Mouse (Mus musculus): ENCODE results near the gene Adamts8. TPM values are rescaled to one million over a fixed set of nuclear protein-coding genes. Genes with fewer than 3 reads are reported as not detected.

The Adamts8 gene
- total RNA-seq, 1 experiment from 2014 or later = not detected

DNA sequence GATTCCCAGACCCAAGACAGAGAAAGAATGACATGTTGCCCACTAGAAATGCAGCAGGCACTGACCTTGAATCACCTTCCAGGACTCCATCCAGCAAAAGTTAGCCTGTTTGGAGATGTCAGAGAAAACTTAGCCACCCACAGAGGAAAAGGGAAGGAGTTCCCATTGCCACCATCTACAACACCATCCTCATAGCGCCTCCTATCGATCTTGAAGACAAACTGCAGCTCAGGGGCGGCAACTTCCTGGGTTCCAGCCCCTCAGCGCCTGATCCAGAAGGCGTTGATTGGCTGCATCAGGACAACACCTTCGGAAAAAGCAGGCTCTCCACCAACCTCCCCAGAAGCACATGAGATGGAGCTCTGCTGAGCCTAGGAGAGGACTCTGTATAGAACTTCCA lies 21.6 kb upstream of the Adamts8 start:
- no peak for ATAC-seq (replicated peaks; ENCODE audit: insufficient number of reproducible peaks, low FRiP score, low TSS enrichment, poor library complexity, severe bottlenecking)

DNA sequence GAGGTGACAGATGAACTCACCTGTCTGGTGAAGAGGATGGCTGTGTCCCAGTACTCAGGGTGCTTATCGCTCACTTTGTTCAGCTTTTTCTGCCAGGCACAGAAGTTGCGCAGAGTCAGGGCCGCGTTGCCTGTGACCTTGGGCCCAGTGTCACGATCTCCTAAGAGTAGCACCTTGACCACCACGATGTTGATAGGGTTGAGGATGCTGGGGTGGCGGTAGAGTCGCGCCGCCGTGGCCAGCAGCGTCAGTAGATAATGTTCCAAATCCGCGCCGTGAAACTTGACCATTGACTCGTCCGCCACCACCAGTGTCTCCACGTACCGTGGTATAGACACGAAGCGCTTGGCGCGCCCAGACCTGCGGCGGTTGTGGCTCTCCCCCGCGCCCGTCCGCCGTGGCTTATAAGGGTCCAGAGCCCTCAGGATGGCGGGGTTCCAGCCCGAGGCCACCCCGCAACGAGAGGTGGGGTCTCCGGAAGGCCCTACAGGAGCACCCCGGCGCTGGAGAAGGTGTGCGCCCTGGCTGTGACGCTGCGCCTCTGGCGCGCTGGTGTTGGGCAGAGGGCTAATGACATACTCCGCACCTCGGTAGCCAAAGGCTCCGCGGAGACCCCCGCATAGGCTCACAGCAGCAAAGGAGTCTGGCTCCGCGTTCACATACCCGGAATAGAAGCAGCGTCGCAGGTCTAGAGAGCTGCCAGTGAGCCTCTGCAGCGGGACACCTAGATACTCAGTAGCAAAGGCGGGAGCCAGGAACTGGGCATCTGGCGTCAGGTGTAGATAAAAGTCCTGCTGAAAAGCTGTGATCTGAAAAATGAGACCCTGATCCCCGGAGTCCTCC lies 20.9 kb upstream of the Adamts8 start:
- ATAC-seq (replicated peaks; ENCODE audit: insufficient number of reproducible peaks, low FRiP score, low TSS enrichment, poor library complexity, severe bottlenecking) = no peak

DNA sequence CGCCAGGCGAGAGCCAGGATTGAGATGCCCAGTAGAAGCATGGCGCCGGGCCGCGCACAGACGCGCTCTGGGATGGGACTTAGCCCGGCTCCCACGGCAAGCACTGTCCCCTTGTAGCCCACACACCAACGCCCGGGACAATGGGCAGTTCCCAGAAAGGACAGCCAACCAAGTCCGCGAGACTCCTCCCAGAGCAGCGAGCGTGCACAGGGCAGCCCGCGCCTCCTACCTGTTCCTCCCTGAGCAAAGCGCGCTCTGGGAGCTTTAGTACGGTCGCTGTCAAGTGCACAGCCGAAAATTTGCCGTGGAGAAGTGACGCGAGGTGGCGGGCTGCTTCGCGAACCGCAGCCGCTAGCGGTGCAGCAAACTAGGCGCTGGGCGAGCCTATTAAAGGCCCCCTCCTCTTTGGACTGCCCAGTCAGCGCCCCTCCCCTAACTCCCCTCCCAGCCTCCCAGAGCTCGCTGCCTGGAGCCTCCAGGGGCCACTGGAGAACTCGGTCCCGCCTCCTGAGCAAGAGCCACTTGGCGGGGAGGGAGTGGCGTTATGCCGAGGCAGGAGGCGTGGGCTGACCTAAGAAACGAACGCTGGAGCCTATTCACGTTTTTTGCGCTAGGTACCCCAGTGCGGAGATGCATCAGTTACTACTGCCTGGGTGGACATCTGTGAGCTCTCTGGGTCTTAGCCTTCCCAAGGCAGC lies 20.0 kb upstream of the Adamts8 start, which contains the start of gene Adamts15:
Adamts15 (minus strand) TSS at position 256 of the 698 bp plus-strand sequence.
- no peak for ATAC-seq (replicated peaks; ENCODE audit: insufficient number of reproducible peaks, low FRiP score, low TSS enrichment, poor library complexity, severe bottlenecking)

DNA sequence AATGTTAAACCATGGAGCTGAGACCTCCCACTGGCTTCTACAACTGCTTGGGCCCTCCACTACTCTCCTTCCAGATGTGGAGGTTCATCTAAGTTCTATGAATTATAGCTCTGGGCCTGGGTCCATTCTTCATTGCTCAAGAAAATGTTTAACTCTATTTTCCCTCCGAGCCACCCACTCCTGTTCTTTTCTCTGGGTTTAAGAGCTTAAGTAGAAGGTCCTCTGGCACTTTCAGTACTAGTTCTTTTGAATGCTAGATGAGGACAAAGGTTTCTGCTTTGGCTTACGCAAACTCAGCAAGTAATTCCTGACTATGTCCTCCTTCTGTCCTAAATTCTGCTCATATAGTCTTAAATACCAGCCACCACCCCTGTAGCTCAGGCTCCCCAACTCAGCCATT lies 13.6 kb upstream of the Adamts8 start:
- ATAC-seq (replicated peaks; ENCODE audit: insufficient number of reproducible peaks, low FRiP score, low TSS enrichment, poor library complexity, severe bottlenecking) = no peak

DNA sequence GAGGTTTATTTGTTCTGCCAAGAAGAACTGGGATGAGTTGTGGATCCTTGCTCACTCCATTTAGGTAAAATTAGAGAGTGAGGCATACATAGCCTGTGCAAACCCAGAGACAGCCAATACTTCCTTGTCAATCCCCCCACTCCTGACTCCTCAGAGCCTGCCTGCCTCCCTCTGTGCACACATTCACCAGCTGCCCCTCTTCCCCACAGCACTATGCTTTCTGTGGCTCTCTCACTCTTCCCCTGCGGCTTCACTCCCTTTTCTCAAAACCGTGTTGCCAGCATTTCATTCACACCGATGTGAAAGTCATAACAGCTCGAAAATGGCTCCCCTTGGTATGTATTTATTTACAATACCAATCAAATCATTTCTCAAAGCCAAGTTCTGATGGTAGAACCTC lies 10.0 kb upstream of the Adamts8 start:
- no peak for ATAC-seq (replicated peaks; ENCODE audit: insufficient number of reproducible peaks, low FRiP score, low TSS enrichment, poor library complexity, severe bottlenecking)

DNA sequence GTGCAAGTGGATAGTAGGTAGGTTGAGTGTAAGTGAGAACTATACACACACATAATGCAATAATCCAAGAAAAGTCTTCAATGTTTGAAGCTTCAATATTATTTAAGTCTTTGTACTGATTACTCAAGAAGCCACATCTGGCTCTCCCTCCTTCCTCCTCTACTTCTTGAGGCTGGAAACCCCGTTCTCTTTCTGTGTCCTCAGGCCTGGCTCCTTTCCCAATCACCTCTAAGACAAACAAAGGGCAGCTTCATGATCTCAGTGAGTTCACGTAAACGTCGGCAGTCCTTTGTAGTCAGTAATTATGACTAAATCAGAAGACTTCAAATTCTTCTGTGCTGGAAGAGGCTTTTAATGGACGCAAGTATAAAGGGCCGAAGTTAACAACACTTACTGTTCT lies 7.5 kb upstream of the Adamts8 start:
- no peak for ATAC-seq (replicated peaks; ENCODE audit: insufficient number of reproducible peaks, low FRiP score, low TSS enrichment, poor library complexity, severe bottlenecking)

DNA sequence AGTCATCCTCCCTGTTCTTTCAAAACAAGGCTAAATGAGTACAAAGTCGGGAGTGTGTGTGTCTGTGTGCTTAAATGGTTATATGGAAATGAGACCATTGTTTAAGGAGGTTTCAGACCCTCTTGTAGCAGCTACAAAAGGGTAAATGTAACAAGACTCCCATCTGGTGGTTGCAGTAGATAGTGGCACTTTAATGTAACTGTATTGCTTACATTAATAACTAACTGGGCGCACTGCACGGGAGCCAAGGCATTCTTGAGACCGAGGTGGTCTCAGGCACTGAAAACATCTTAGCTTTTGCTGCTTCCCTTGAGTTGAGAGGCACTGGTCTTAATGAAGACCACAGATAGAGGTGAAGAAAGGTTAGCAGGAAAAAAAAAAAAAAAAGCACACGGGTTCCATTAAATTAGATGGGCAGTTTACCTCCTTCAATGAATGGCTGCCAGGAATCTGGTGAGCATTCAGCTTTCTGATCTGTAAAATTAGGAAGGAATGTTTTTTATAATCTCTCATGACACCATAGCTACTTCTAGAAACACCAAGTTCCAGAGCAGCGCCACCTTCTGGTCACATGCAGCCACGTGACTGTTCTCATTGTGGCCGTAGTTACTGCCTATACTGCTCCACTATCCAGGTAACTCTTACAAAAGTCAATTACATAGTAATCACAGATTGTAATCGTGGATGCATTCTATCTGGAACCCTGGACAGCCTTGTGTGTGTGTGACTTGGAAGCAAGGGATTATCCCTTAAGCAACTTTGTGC lies 5.5 kb upstream of the Adamts8 start:
- ATAC-seq (replicated peaks; ENCODE audit: insufficient number of reproducible peaks, low FRiP score, low TSS enrichment, poor library complexity, severe bottlenecking) = no peak

DNA sequence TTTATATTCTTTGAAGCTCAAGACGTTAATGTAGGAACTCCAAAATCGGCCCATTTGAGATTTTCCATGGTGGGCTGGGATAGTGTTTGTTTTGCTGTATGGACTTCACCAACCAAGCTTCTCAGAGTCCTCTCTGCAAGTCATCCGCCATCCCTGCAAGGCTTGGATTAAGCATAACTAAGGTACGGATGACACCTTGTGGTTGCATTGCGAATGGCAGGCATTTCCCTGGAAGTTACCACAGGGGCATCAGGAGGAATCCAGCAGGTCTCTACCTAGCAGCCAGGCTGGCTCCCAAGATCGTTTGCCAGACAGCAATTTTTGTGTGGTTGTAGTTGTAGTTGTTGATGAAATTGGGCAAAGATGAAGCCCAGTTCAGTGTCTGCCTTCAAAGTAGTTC lies 2.0 kb upstream of the Adamts8 start:
- peak; percentile 56; the same call in 1 of the 2 replicates for ATAC-seq (replicated peaks; ENCODE audit: insufficient number of reproducible peaks, low FRiP score, low TSS enrichment, poor library complexity, severe bottlenecking)

DNA sequence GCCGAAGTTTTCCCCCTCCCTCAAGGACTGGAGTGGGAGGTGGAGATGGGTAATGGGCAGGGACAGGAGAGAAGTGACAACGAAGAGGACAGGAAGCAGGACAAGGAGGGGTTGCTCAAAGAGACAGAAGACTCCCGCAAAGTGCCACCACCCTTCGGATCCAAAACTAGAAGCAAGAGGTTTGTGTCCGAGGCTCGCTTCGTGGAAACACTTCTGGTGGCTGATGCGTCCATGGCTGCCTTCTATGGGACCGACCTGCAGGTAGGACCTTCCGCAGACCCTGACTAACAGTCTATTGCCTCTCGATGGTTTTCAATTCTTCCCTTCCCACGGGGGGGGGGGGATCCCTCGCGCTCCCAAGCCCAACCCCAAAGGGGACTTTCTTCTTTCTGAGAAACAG lies 979 bp downstream of the Adamts8 start:
- no peak for ATAC-seq (replicated peaks; ENCODE audit: insufficient number of reproducible peaks, low FRiP score, low TSS enrichment, poor library complexity, severe bottlenecking)

DNA sequence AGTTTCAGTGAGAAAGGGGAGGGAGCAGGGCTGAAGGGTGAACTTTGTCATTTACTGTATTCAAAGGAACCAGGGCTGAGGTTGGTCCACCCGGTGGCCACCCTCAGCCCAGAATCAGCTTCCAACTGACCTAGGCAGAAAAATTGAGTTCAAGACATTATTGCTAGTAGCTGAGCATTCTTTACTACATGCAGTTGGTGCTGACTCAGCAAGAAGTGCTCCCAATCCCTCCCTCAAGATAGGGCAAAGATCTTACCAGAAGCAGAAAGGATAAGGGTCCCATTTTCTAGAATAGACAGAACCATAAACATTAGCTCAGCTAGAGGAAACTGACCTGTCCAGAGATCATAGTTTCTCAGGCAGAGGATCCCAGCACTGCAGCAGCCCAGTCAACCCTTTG lies 1.9 kb downstream of the Adamts8 start:
- no peak for ATAC-seq (replicated peaks; ENCODE audit: insufficient number of reproducible peaks, low FRiP score, low TSS enrichment, poor library complexity, severe bottlenecking)

DNA sequence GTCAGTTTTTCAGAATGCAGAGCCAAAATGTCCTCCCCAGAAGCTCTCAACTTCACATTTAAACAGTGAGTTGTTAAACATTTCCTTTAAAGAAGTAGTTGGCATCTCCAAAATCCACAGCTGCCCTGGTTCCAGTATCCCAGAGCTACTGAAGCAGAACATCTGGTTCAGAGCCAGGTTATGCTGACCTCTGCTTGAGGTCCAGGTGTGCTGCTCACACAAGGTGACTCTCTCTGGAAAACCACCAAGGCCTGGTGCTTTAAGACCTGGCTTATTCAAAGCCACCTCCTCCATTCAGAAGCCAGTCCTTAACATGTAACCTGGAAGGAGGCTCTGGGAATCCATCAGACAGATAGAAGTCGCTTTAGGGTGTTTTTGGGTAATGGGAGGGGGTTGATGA lies 2.9 kb downstream of the Adamts8 start:
- no peak for ATAC-seq (replicated peaks; ENCODE audit: insufficient number of reproducible peaks, low FRiP score, low TSS enrichment, poor library complexity, severe bottlenecking)

DNA sequence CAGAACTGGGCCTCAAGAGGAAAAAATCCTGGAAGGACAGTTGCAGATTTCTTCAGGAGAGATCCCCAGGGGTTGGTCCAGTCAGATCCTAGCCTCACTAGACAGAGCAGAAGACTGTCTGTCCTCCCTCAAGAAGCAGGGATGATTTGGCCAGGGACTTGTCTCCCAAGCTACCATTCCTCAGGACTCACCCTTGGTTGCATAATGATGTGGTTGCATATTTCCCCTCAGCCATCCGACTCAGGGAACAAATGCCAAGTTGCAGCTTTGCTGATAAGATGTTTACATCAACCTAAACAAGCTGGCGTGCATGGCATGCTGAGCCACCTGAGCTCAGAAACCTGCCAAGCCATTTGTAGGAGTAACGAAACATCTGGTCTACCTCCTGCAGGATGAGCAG lies 7.1 kb downstream of the Adamts8 start:
- ATAC-seq (replicated peaks; ENCODE audit: insufficient number of reproducible peaks, low FRiP score, low TSS enrichment, poor library complexity, severe bottlenecking) = no peak

DNA sequence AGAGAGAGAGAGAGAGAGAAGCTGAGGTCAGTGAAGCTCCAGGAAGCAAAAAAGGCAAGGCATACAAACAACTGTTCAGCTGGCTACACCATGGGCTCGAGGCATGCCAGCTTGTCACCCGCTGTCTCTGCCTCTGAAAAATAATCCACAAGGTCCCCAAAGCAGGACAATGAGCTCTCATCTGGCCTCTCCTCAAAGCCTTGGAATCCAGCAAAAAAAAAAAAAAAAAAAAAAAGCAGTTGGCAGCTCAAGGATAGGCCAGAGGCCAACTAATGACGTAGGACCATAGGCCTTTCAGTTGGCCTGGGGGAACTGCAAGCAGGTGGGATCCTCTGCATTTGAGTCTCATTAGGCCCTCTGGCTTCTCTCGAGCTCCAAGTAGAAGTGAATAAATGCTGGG lies 7.6 kb downstream of the Adamts8 start:
- no peak for ATAC-seq (replicated peaks; ENCODE audit: insufficient number of reproducible peaks, low FRiP score, low TSS enrichment, poor library complexity, severe bottlenecking)

DNA sequence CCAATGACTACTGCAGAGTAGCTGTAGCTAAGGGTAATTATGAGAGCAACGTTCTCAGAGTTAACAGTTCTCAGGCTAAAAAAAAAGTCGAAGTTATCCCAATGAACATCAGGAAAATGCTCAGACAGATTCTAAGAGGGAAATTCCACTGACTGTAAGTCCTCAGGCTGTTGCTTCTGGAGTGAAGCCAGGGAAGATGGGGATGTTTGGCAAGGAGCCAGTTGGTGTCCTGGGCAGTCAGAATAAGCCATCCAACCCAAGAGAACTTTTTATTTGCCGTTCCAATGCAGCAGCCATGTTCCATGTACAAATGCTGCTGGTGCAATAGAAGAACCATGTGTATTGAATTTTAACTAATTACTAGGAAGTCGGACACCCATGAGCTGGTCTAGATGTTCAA lies 8.2 kb downstream of the Adamts8 start:
- ATAC-seq (replicated peaks; ENCODE audit: insufficient number of reproducible peaks, low FRiP score, low TSS enrichment, poor library complexity, severe bottlenecking) = no peak

DNA sequence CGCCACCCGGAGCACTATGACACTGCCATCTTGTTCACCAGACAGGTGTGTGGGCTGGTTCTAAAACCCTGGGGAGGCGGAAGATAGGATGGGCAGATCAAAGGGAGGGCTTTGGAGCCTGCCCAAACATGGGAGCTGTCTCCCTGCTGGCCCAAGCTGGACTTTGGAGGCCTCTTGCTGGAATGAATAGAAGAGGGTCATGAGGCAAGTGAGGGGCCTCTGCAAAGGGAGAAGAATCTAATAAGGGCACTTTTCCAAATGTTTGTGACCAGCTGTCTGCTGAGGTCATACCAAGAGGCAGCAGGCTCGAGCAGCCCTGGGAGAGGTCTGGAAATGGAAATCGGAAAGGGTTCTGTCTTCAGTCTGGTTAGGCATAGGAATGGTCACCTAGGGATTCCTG lies 9.1 kb downstream of the Adamts8 start:
- ATAC-seq (replicated peaks; ENCODE audit: insufficient number of reproducible peaks, low FRiP score, low TSS enrichment, poor library complexity, severe bottlenecking) = no peak

DNA sequence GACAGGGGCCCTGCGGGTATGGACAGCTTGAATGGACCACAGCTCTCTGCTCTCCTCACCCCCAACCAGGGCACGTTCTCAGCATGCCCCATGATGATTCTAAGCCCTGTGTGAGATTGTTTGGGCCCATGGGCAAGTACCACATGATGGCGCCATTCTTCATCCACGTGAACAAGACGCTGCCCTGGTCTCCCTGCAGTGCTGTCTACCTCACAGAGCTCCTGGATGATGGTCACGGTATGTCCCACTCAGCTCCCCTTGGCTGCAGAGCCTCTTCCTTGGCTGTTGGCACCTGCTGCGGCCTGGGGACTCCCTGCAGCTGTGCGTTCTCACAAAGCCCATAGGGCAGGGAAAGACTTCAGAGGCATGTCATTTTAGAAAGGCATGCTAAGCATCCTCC lies 10.9 kb downstream of the Adamts8 start:
- ATAC-seq (replicated peaks; ENCODE audit: insufficient number of reproducible peaks, low FRiP score, low TSS enrichment, poor library complexity, severe bottlenecking) = no peak

DNA sequence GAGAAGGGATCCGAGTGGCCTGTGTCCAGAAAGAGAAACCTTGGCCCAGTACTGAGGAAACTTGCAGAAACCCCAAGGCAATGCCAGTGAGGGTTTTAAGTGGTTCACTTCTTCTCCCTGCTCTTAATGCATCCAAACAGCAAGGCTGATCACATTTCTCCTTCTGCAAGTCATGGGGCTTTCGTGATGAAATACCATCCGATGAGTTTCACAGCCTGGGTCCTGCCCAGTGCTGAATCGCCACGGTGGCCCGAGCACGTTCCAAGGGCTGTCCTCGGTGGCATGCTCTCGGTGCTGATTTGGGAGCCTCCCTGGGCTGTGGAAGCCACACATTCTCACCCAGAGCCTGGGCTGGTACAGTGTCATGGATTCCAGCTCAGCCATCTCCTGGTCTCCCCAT lies 12.9 kb downstream of the Adamts8 start:
- ATAC-seq (replicated peaks; ENCODE audit: insufficient number of reproducible peaks, low FRiP score, low TSS enrichment, poor library complexity, severe bottlenecking) = no peak

DNA sequence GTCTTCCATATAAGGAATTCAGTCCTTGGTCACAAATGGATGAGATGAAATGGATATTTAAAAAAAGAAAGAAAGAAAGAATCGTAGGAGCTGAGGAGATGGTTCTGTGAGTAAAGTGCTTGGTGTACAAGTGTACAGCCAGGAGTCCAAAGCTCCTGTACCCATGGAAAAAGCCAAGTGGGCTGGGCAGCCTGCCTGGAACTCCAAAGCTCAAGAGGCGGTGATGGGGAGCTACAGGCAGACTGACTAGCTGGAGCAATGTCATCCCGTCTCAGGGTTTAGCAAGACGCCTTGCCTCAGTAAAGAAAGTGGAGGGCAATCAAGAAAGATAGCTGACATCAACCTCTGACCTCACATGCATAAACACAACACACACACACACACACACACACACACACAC lies 21.4 kb downstream of the Adamts8 start:
- no peak for ATAC-seq (replicated peaks; ENCODE audit: insufficient number of reproducible peaks, low FRiP score, low TSS enrichment, poor library complexity, severe bottlenecking)

DNA sequence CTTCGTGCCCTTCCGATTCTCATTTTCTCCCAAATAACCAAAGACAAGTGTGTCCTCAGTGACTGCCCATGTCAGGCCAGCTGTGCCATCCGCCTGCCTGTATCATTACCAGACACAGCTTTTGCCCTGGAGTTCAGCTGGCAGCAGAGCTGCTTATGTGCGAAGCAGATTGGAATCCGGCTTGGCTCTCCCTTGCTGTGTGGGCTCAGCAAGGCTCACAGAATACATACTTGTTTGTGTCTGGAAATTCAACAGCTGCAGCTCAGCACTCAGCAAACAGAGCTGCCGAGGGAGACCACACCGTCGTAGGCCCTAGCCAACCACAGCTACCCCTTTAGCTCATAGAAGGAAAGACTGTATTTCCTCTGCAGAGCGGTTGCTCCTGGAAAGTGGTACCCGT lies 22.3 kb downstream of the Adamts8 start:
- ATAC-seq (replicated peaks; ENCODE audit: insufficient number of reproducible peaks, low FRiP score, low TSS enrichment, poor library complexity, severe bottlenecking) = no peak

DNA sequence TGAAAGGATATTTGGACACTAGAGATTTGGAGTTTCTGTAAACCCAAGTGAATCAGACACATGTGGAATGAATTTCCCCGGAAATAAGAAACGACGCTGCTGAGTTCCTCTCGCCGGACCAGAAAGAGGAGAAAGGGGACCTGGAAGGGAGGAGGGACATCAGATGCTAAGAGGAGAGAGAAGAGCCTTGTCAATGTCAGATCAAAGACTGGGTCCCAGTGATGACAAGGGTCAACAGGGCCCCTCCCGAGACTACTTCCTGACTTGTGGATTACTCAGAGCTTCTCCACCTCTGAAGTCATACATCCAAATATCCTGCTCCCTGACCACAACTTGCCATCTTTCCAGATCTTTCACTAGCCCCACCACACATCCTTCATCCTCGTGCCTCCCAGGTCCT lies 24.5 kb downstream of the Adamts8 start:
- no peak for ATAC-seq (replicated peaks; ENCODE audit: insufficient number of reproducible peaks, low FRiP score, low TSS enrichment, poor library complexity, severe bottlenecking)

Data from monocyte, adult 5-6 weeks (primary cell).